Mouse (Mus musculus): ENCODE results near the gene Pigk. TPM values are rescaled to one million over a fixed set of nuclear protein-coding genes. Genes with fewer than 3 reads are reported as not detected.

Pigk gene
- polyA plus RNA-seq, 1 experiment from 2014 or later: 35.9 TPM

GRCm38 (mm10) chr3:152913625-152914024 lies 199.7 kb downstream of the Pigk start:
- Histone ChIP-seq H3K4me2 (ENCODE audit: low read depth, low read length) (no peak overlapping the region), H3K4me1 (ENCODE audit: control insufficient read depth, insufficient read depth, low read length) (no peaks in the 10 kb centered on the region), H3K27me3 (replicated peaks; ENCODE audit: control insufficient read depth, insufficient read depth, low read length) (no peaks in the 10 kb centered on the region), H3K27ac (ENCODE audit: low read length) (no peak overlapping the region), H3K9ac (ENCODE audit: low read depth, low read length) (no peak overlapping the region), H3K9me3 (ENCODE audit: control insufficient read depth, low read length) (no peaks in the 10 kb centered on the region), H3K36me3 (ENCODE audit: control insufficient read depth, insufficient read depth, low read length) (no peaks in the 10 kb centered on the region), H3K4me3 (ENCODE audit: low read length) (no peak overlapping the region)
- ATAC-seq: no peak
- 92% methylated on average over 3 of the region's 3 CpGs for WGBS

- H3K36me3 ChIP-seq (ENCODE audit: control insufficient read depth, insufficient read depth, low read length): no peaks in the 10 kb centered on the region
- no peak overlapping the region for H3K27ac ChIP-seq (ENCODE audit: low read length)
- no peak overlapping the region for H3K9ac ChIP-seq (ENCODE audit: low read depth, low read length)
- ATAC-seq: no peak
- no peak overlapping the region for H3K4me3 ChIP-seq (ENCODE audit: low read length)
- H3K9me3 ChIP-seq (ENCODE audit: control insufficient read depth, low read length): no peaks in the 10 kb centered on the region
- no peaks in the 10 kb centered on the region for H3K27me3 ChIP-seq (replicated peaks; ENCODE audit: control insufficient read depth, insufficient read depth, low read length)
- H3K4me1 ChIP-seq (ENCODE audit: control insufficient read depth, insufficient read depth, low read length): no peaks in the 10 kb centered on the region
- WGBS: 85% methylated on average over 6 of the region's 6 CpGs
- H3K4me2 ChIP-seq (ENCODE audit: low read depth, low read length): no peak overlapping the region
Observed at GRCm38 (mm10) chr3:152914376-152914775, 200.5 kb downstream of the Pigk start.

GRCm38 (mm10) chr3:152917579-152917978 lies 203.7 kb downstream of the Pigk start:
- no peaks in the 10 kb centered on the region for H3K27me3 ChIP-seq (replicated peaks; ENCODE audit: control insufficient read depth, insufficient read depth, low read length)
- WGBS: 80% methylated on average over 8 of the region's 8 CpGs
- no peaks in the 10 kb centered on the region for H3K4me1 ChIP-seq (ENCODE audit: control insufficient read depth, insufficient read depth, low read length)
- no peak for ATAC-seq
- H3K36me3 ChIP-seq (ENCODE audit: control insufficient read depth, insufficient read depth, low read length): no peaks in the 10 kb centered on the region
- H3K4me3 ChIP-seq (ENCODE audit: low read length): no peak overlapping the region
- no peak overlapping the region for H3K9ac ChIP-seq (ENCODE audit: low read depth, low read length)
- H3K27ac ChIP-seq (ENCODE audit: low read length): no peak overlapping the region
- no peak overlapping the region for H3K4me2 ChIP-seq (ENCODE audit: low read depth, low read length)
- H3K9me3 ChIP-seq (ENCODE audit: control insufficient read depth, low read length): no peaks in the 10 kb centered on the region

GRCm38 (mm10) chr3:152919101-152919500 lies 205.2 kb downstream of the Pigk start:
- no peak overlapping the region for H3K27ac ChIP-seq (ENCODE audit: low read length)
- H3K4me2 ChIP-seq (ENCODE audit: low read depth, low read length): no peak overlapping the region
- H3K9me3 ChIP-seq (ENCODE audit: control insufficient read depth, low read length): no peaks in the 10 kb centered on the region
- no peak for ATAC-seq
- H3K4me3 ChIP-seq (ENCODE audit: low read length): no peak overlapping the region
- no peaks in the 10 kb centered on the region for H3K4me1 ChIP-seq (ENCODE audit: control insufficient read depth, insufficient read depth, low read length)
- H3K9ac ChIP-seq (ENCODE audit: low read depth, low read length): no peak overlapping the region
- no peaks in the 10 kb centered on the region for H3K36me3 ChIP-seq (ENCODE audit: control insufficient read depth, insufficient read depth, low read length)
- WGBS: 69% methylated on average over 10 of the region's 10 CpGs
- H3K27me3 ChIP-seq (replicated peaks; ENCODE audit: control insufficient read depth, insufficient read depth, low read length): no peaks in the 10 kb centered on the region

- Histone ChIP-seq H3K4me2 (ENCODE audit: low read depth, low read length) (no peak overlapping the region), H3K4me3 (ENCODE audit: low read length) (no peak overlapping the region), H3K9me3 (ENCODE audit: control insufficient read depth, low read length) (no peaks in the 10 kb centered on the region), H3K9ac (ENCODE audit: low read depth, low read length) (no peak overlapping the region), H3K27me3 (replicated peaks; ENCODE audit: control insufficient read depth, insufficient read depth, low read length) (no peaks in the 10 kb centered on the region), H3K27ac (ENCODE audit: low read length) (no peak overlapping the region), H3K36me3 (ENCODE audit: control insufficient read depth, insufficient read depth, low read length) (no peaks in the 10 kb centered on the region), H3K4me1 (ENCODE audit: control insufficient read depth, insufficient read depth, low read length) (no peaks in the 10 kb centered on the region)
- no peak for ATAC-seq
- 77% methylated on average over 3 of the region's 3 CpGs for WGBS
Observed at GRCm38 (mm10) chr3:152920365-152920764, 206.5 kb downstream of the Pigk start.

GRCm38 (mm10) chr3:152923530-152923929 lies 209.6 kb downstream of the Pigk start:
- H3K9me3 ChIP-seq (ENCODE audit: control insufficient read depth, low read length): no peaks in the 10 kb centered on the region
- H3K4me1 ChIP-seq (ENCODE audit: control insufficient read depth, insufficient read depth, low read length): no peaks in the 10 kb centered on the region
- ATAC-seq: no peak
- no peaks in the 10 kb centered on the region for H3K36me3 ChIP-seq (ENCODE audit: control insufficient read depth, insufficient read depth, low read length)
- peak overlapping the region; percentile 26; the same call in 1 of the 2 replicates for H3K4me2 ChIP-seq (ENCODE audit: low read depth, low read length)
- no peak overlapping the region for H3K4me3 ChIP-seq (ENCODE audit: low read length)
- WGBS: 29% methylated on average over 15 of the region's 15 CpGs
- no peak overlapping the region for H3K27ac ChIP-seq (ENCODE audit: low read length)
- H3K9ac ChIP-seq (ENCODE audit: low read depth, low read length): no peak overlapping the region
- H3K27me3 ChIP-seq (replicated peaks; ENCODE audit: control insufficient read depth, insufficient read depth, low read length): no peaks in the 10 kb centered on the region

GRCm38 (mm10) chr3:152925364-152925763 lies 211.5 kb downstream of the Pigk start:
- Histone ChIP-seq H3K27ac (ENCODE audit: low read length) (no peak overlapping the region), H3K9me3 (ENCODE audit: control insufficient read depth, low read length) (no peaks in the 10 kb centered on the region), H3K4me3 (ENCODE audit: low read length) (no peak overlapping the region), H3K36me3 (ENCODE audit: control insufficient read depth, insufficient read depth, low read length) (no peaks in the 10 kb centered on the region), H3K9ac (ENCODE audit: low read depth, low read length) (no peak overlapping the region), H3K4me2 (ENCODE audit: low read depth, low read length) (no peak overlapping the region), H3K27me3 (replicated peaks; ENCODE audit: control insufficient read depth, insufficient read depth, low read length) (no peaks in the 10 kb centered on the region), H3K4me1 (ENCODE audit: control insufficient read depth, insufficient read depth, low read length) (no peaks in the 10 kb centered on the region)
- ATAC-seq: no peak
- 84% methylated on average over 8 of the region's 8 CpGs for WGBS

GRCm38 (mm10) chr3:152926166-152926565 lies 212.3 kb downstream of the Pigk start:
- 58% methylated on average over 4 of the region's 4 CpGs for WGBS
- Histone ChIP-seq H3K9ac (ENCODE audit: low read depth, low read length) (no peak overlapping the region), H3K27me3 (replicated peaks; ENCODE audit: control insufficient read depth, insufficient read depth, low read length) (no peaks in the 10 kb centered on the region), H3K9me3 (ENCODE audit: control insufficient read depth, low read length) (no peaks in the 10 kb centered on the region), H3K4me2 (ENCODE audit: low read depth, low read length) (no peak overlapping the region), H3K4me1 (ENCODE audit: control insufficient read depth, insufficient read depth, low read length) (no peaks in the 10 kb centered on the region), H3K27ac (ENCODE audit: low read length) (no peak overlapping the region), H3K4me3 (ENCODE audit: low read length) (no peak overlapping the region), H3K36me3 (ENCODE audit: control insufficient read depth, insufficient read depth, low read length) (no peaks in the 10 kb centered on the region)
- no peak for ATAC-seq

- no peaks in the 10 kb centered on the region for H3K4me1 ChIP-seq (ENCODE audit: control insufficient read depth, insufficient read depth, low read length)
- no peak overlapping the region for H3K9ac ChIP-seq (ENCODE audit: low read depth, low read length)
- no peaks in the 10 kb centered on the region for H3K36me3 ChIP-seq (ENCODE audit: control insufficient read depth, insufficient read depth, low read length)
- ATAC-seq: no peak
- no peak overlapping the region for H3K4me3 ChIP-seq (ENCODE audit: low read length)
- H3K27me3 ChIP-seq (replicated peaks; ENCODE audit: control insufficient read depth, insufficient read depth, low read length): no peaks in the 10 kb centered on the region
- no peak overlapping the region for H3K4me2 ChIP-seq (ENCODE audit: low read depth, low read length)
- H3K9me3 ChIP-seq (ENCODE audit: control insufficient read depth, low read length): no peaks in the 10 kb centered on the region
- no peak overlapping the region for H3K27ac ChIP-seq (ENCODE audit: low read length)
- 60% methylated on average over 13 of the region's 13 CpGs for WGBS
Observed at GRCm38 (mm10) chr3:152928287-152928975, 214.5 kb downstream of the Pigk start.

- H3K4me3 ChIP-seq (ENCODE audit: low read length): no peak overlapping the region
- no peaks in the 10 kb centered on the region for H3K4me1 ChIP-seq (ENCODE audit: control insufficient read depth, insufficient read depth, low read length)
- no peak overlapping the region for H3K27ac ChIP-seq (ENCODE audit: low read length)
- no peak overlapping the region for H3K4me2 ChIP-seq (ENCODE audit: low read depth, low read length)
- 75% methylated on average over 10 of the region's 10 CpGs for WGBS
- H3K9me3 ChIP-seq (ENCODE audit: control insufficient read depth, low read length): no peaks in the 10 kb centered on the region
- ATAC-seq: no peak
- H3K27me3 ChIP-seq (replicated peaks; ENCODE audit: control insufficient read depth, insufficient read depth, low read length): no peaks in the 10 kb centered on the region
- no peak overlapping the region for H3K9ac ChIP-seq (ENCODE audit: low read depth, low read length)
- H3K36me3 ChIP-seq (ENCODE audit: control insufficient read depth, insufficient read depth, low read length): no peaks in the 10 kb centered on the region
Observed at GRCm38 (mm10) chr3:152929256-152929787, 215.4 kb downstream of the Pigk start.

All from intestine, embryonic 16.5 days (tissue).